In genomic region chr2:25262291-25262767, GRCm38 (mm10) we compare ENCODE assay signal across 8 mouse cellular contexts. TPM values are rescaled to one million over a fixed set of nuclear protein-coding genes. Genes with fewer than 3 reads are reported as not detected.
A peak's percentile ranks its signal among the peaks of the same experiment; 100 is the strongest.
DNase-seq lines count a peak whose midpoint lies in the region; ATAC-seq and TF ChIP-seq lines count a peak whose summit lies in the region.

Tprn (plus strand) TSS chr2:25262618.

- no peak for TF ChIP-seq CTCF in kidney, postnatal 0 days (IDR thresholded peaks at IDR 0.05; ENCODE audit: low read depth)

- peak within 1 kb of the TSS; percentile 93 for H3K4me2 ChIP-seq in heart, embryonic 12.5 days
- peak within 1 kb of the TSS; percentile 99 for H3K4me2 ChIP-seq in kidney, postnatal 0 days (ENCODE audit: low read length)
- H3K4me2 ChIP-seq in liver, embryonic 11.5 days: peak within 1 kb of the TSS; percentile 69
- peak within 1 kb of the TSS; percentile 99 for H3K4me2 ChIP-seq in stomach, embryonic 14.5 days (replicated peaks; ENCODE audit: low read depth, low read length)

- no peaks in the 10 kb centered on the region for H3K36me3 ChIP-seq in heart, embryonic 12.5 days
- no peaks in the 10 kb centered on the region for H3K36me3 ChIP-seq in kidney, postnatal 0 days (ENCODE audit: insufficient read depth, low read length)
- H3K36me3 ChIP-seq in liver, embryonic 11.5 days (ENCODE audit: control insufficient read depth, insufficient read depth, low read length): no peaks in the 10 kb centered on the region
- no peaks in the 10 kb centered on the region for H3K36me3 ChIP-seq in stomach, embryonic 14.5 days (ENCODE audit: control insufficient read depth, insufficient read depth, low read length)

- ATAC-seq in erythroid progenitor cell, adult 5-6 weeks (replicated peaks; ENCODE audit: low FRiP score, poor library complexity, severe bottlenecking): peak; percentile 96
- peak; percentile 97 for ATAC-seq in heart, embryonic 12.5 days (ENCODE audit: insufficient number of reproducible peaks, low FRiP score)
- peak; percentile 95 for ATAC-seq in kidney, postnatal 0 days (replicated peaks; ENCODE audit: low FRiP score, low read depth)
- peak; percentile 97 for ATAC-seq in liver, embryonic 11.5 days (replicated peaks; ENCODE audit: low FRiP score)
- ATAC-seq in stomach, embryonic 14.5 days (ENCODE audit: insufficient number of reproducible peaks, insufficient read depth, low FRiP score, low read depth): peak; percentile 97

- H3K4me1 ChIP-seq in heart, embryonic 12.5 days (replicated peaks): peaks cover 38% of the 10 kb centered on the region
- peaks cover 32% of the 10 kb centered on the region for H3K4me1 ChIP-seq in kidney, postnatal 0 days (replicated peaks; ENCODE audit: insufficient read depth, low read length)
- H3K4me1 ChIP-seq in liver, embryonic 11.5 days (replicated peaks; ENCODE audit: control insufficient read depth, insufficient read depth, low read length): peaks cover 28% of the 10 kb centered on the region
- peaks cover 9% of the 10 kb centered on the region; the same call in 1 of the 2 replicates for H3K4me1 ChIP-seq in stomach, embryonic 14.5 days (ENCODE audit: control insufficient read depth, insufficient read depth, low read length)

- WGBS in heart, embryonic 12.5 days: under 1% methylated on average over 39 of the region's 39 CpGs
- WGBS in kidney, postnatal 0 days: under 1% methylated on average over 39 of the region's 39 CpGs
- WGBS in liver, embryonic 11.5 days: under 1% methylated on average over 39 of the region's 39 CpGs
- under 1% methylated on average over 39 of the region's 39 CpGs for WGBS in stomach, embryonic 14.5 days

- no peak within 1 kb of the TSS for H3K27ac ChIP-seq in heart, embryonic 12.5 days (ENCODE audit: poor library complexity, severe bottlenecking)
- peak within 1 kb of the TSS; percentile 70 for H3K27ac ChIP-seq in kidney, postnatal 0 days
- peak within 1 kb of the TSS; percentile 71 for H3K27ac ChIP-seq in liver, embryonic 11.5 days (ENCODE audit: low read depth, low read length)
- no peak within 1 kb of the TSS for H3K27ac ChIP-seq in stomach, embryonic 14.5 days (ENCODE audit: low read length)

- peaks cover 18% of the 10 kb centered on the region for H3K27me3 ChIP-seq in heart, embryonic 12.5 days (replicated peaks)
- H3K27me3 ChIP-seq in kidney, postnatal 0 days (ENCODE audit: insufficient read depth, low read length): no peaks in the 10 kb centered on the region
- H3K27me3 ChIP-seq in liver, embryonic 11.5 days (replicated peaks; ENCODE audit: control insufficient read depth, insufficient read depth, low read length): peaks cover 3% of the 10 kb centered on the region; the same call in 1 of the 2 replicates
- H3K27me3 ChIP-seq in stomach, embryonic 14.5 days (ENCODE audit: control insufficient read depth, insufficient read depth, low read length): no peaks in the 10 kb centered on the region; the same call in none of the 2 replicates

- H3K4me3 ChIP-seq in heart, embryonic 12.5 days: peak within 1 kb of the TSS; percentile 77
- peak within 1 kb of the TSS; percentile 62 for H3K4me3 ChIP-seq in kidney, postnatal 0 days (replicated peaks; ENCODE audit: low read depth, low read length)
- peak within 1 kb of the TSS; percentile 75 for H3K4me3 ChIP-seq in liver, embryonic 11.5 days (ENCODE audit: low read depth, low read length)
- peak within 1 kb of the TSS; percentile 50 for H3K4me3 ChIP-seq in stomach, embryonic 14.5 days (ENCODE audit: low read depth, low read length)

- peak within 1 kb of the TSS; percentile 74 for H3K9ac ChIP-seq in heart, embryonic 12.5 days
- H3K9ac ChIP-seq in kidney, postnatal 0 days (ENCODE audit: low read depth, low read length): peak within 1 kb of the TSS; percentile 75
- peak within 1 kb of the TSS; percentile 71 for H3K9ac ChIP-seq in liver, embryonic 11.5 days (ENCODE audit: low read depth, low read length)
- peak within 1 kb of the TSS; percentile 23 for H3K9ac ChIP-seq in stomach, embryonic 14.5 days (replicated peaks; ENCODE audit: low read depth, low read length)

- DNase-seq in CD4-positive helper T cell, adult 2 months (ENCODE audit: low read depth, low spot score): peak; percentile 96
- peak; percentile 95 for DNase-seq in brain, embryonic 18.5 days (ENCODE audit: low read depth, low spot score)
- DNase-seq in kidney, postnatal 0 days (ENCODE audit: low spot score): peak; percentile 99
- peak; percentile 89 for DNase-seq in liver, embryonic 11.5 days (ENCODE audit: low spot score)
- peak; percentile 95 for DNase-seq in naive thymus-derived CD4-positive, alpha-beta T cell, adult 2 months (ENCODE audit: low read depth)

- no peaks in the 10 kb centered on the region for H3K9me3 ChIP-seq in heart, embryonic 12.5 days (replicated peaks)
- no peaks in the 10 kb centered on the region for H3K9me3 ChIP-seq in kidney, postnatal 0 days (replicated peaks; ENCODE audit: low read length)
- no peaks in the 10 kb centered on the region for H3K9me3 ChIP-seq in liver, embryonic 11.5 days (ENCODE audit: control insufficient read depth, low read length)
- H3K9me3 ChIP-seq in stomach, embryonic 14.5 days (ENCODE audit: control insufficient read depth, low read depth, low read length): no peaks in the 10 kb centered on the region

RNA-seq across cellular contexts. Expression of gene Tprn, which starts in this region (rescaled TPM):
- 1.1 TPM in 1 of 2 replicates, not detected in the other for total RNA-seq in erythroid progenitor cell, adult 5-6 weeks (2015; ENCODE audit: low replicate concordance)
- 1.0 and 2.2 TPM in 2 replicates for total RNA-seq in erythroid progenitor cell, adult 5-6 weeks (2017; ENCODE audit: low replicate concordance)
- polyA plus RNA-seq in heart, embryonic 12.5 days (2016; fragmentation: Nextera tagmentation; extraction: Ambion mirVana): 4.9 and 5.1 TPM in 2 replicates
- 17.1 and 18.0 TPM in 2 replicates for polyA plus RNA-seq in kidney, postnatal 0 days (2015; fragmentation: Nextera tagmentation; extraction: Ambion mirVana)
- 9.6 and 10.3 TPM in 2 replicates for polyA plus RNA-seq in liver, embryonic 11.5 days (2014; fragmentation: Nextera tagmentation; extraction: Ambion mirVana)
- 6.2 and 8.5 TPM in 2 replicates for polyA plus RNA-seq in stomach, embryonic 14.5 days (2014; fragmentation: Nextera tagmentation; extraction: Ambion mirVana)

Comparison
In these comparisons a context has a peak if more than half of its experiments do, and no peak if none do; other contexts are left out.
1. H3K27ac ChIP-seq: peak in kidney, postnatal 0 days (single experiment) and liver, embryonic 11.5 days (single experiment); none in heart, embryonic 12.5 days (single experiment) and stomach, embryonic 14.5 days (single experiment).
2. H3K9ac ChIP-seq: peak in every context shown above with its lines; median percentile 75 in kidney, postnatal 0 days; 74 in heart, embryonic 12.5 days; 71 in liver, embryonic 11.5 days; 23 in stomach, embryonic 14.5 days.
3. Peak in every context shown above with its lines, with median percentiles within 50 percentile points of each other: DNase-seq, ATAC-seq, H3K4me2 ChIP-seq and H3K4me3 ChIP-seq.